Mouse (Mus musculus) spleen, postnatal 14 days (tissue): Measurements from ENCODE around the gene Cnih4.

Experiments
- DNase-seq, 2 experiments: peaks; one replicate each; pipeline ENCODE4 v3.0.0; 2021 to 2022; ENCODE audit warnings: low spot score in 2 of 2

Gene Cnih4

DNA sequence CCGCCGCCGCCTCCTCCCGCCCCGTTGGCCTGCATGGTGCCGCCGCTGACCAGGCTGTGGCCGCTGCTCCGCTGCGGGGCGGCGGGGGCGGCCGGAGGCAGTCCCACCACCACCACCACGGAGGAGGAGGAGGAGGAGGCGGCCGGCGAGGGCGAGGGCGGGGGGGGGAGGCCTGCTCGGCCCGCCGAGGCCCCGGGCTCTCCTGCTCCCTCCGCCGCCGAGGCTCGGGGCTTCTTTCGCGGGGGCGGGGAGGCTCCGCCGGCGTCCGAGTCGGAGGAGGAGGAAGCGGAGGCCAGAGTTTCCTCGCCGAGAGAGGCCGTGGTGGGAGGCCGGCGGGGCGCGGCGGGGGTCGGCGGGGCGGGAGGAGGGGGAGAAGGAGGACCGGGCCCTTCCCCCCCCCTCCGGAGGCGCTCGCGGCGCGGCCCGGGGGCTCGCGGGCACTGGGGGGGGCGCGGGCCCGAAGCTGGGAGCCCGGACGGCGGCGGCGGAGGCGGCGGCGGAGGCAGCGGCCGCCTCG lies 67.0 kb downstream of the Cnih4 start:
- DNase-seq: peak in 1 of 2 experiments; percentile 26

DNA sequence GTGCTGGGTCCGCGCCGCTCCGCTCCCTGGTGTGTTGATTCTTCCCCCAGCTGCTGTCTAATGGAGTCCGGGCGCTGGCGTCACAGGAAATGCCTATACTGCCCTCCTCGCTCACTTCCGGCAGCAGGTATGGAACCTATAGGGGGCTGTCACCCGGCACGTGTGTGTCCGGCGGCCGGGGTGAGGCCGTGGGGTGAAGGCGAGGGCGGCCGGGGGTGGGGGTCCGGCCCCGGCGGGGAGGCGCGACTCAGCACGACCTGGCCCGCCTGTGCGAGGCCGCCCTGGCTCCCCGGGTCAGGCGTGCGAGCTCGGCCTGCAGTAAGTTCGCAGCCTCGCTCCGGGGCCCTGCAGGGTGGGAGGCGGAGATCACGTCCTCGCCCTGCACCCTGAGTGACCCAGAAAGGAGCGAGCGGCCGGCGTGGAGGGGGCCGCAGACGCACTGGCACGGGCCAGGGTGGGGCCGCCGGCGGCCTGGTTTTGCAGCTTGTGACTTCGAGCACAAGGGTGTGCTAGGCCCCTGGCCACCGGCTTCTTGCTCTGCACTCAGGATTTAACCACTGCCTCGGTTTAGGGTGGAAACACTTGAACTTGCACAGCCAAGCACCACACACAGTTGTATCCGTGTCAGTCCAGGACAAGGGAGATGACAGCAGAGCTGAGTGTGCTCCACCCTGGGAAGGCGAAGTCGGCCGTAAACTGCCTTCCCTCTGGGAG lies 67.6 kb downstream of the Cnih4 start, which contains the start of gene Wdr26:
Gene Wdr26 (minus strand): TSS at position 82 of the 714 bp plus-strand sequence.
- DNase-seq: peak; percentile 70 to 75

DNA sequence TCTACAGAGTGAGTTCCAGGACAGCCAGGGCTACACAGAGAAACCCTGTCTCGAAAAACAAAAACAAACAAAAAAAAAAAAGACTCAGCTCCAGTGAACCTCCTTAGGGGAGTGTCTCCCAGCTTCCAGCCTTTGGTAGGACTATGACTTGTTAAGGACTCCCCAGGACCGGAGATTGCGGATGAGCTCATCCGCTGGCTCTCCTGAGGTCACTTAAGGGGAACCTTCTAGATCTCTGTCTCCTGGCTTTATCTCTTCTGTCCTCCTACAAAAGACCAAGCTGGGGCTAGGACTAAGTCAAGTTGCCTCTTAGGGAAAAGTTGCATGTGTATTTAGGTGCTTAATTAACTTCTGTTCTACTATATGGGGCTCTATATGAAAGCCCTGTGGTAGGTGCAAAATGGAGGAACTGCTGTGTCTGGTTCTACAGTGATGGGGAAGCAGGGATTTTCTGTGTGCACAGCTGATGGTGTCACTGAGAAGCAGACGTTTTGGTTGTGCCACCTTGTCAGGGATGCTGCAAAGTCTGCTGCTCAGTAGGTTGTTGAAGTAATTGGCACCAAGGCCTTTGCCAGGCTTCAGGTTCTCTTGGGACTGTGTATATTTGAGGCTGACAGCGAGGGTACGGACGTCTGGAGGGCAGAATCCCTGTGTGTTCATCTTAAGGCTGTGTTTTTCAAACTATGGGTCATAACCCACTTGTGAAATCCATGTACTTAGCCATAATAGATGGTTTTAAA lies 70.0 kb downstream of the Cnih4 start:
- no peak for DNase-seq

DNA sequence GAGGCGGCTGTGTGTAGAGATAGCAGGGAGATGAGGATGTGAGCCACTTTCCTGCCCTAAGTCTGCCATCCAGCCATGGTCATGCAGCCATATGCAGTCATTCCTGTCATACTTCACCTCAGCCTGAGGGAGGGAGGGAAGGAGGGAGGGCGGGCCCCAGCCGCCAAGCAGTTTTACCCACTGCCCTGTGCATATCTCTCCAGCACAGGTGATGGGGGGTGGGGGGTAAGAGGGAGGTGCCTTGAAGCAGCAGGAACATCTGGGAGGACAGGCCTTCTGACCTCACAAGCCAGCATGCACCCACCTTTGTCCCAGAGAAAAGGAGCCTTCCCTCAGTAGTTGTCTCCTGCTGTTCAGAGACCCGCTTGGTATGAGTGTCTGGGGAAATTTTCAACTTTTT lies 71.8 kb downstream of the Cnih4 start:
- peak; percentile 49 to 52 for DNase-seq
